Mouse (Mus musculus) forebrain, embryonic 10.5 days (tissue): ENCODE measurements around the gene Supt6. TPM values are rescaled to one million over a fixed set of nuclear protein-coding genes. Genes with fewer than 3 reads are reported as not detected.
A peak's percentile ranks its signal among the peaks of the same experiment; 100 is the strongest.

Experiments
- DNase-seq: peaks from one replicate; pipeline ENCODE4 v3.0.0-alpha.2; 2017; ENCODE audit warnings: low spot score; ENCODE audit errors: extremely low spot score
- H3K27ac ChIP-seq: fragments of 300-500 bp; sonication (generic); 2 replicates; pipeline ENCODE4 v1.5.1; 2016; ENCODE audit warnings: mild to moderate bottlenecking
- H3K27me3 ChIP-seq: fragments of 300-500 bp; sonication (generic); 2 replicates; pipeline ENCODE4 v1.6.1; 2016; ENCODE audit warnings: mild to moderate bottlenecking; ENCODE audit not compliant: poor library complexity, severe bottlenecking
- H3K36me3 ChIP-seq: fragments of 300-500 bp; sonication (generic); replicated peaks from 2 replicates; pipeline ENCODE4 v1.6.1; 2016; ENCODE audit warnings: mild to moderate bottlenecking, moderate library complexity
- H3K4me1 ChIP-seq: fragments of 300-500 bp; sonication (generic); 2 replicates; pipeline ENCODE4 v1.6.1; 2016
- H3K4me3 ChIP-seq: fragments of 300-500 bp; sonication (generic); 2 replicates; pipeline ENCODE4 v1.5.1; 2016; ENCODE audit warnings: mild to moderate bottlenecking, moderate library complexity
- H3K9me3 ChIP-seq: fragments of 300-500 bp; sonication (generic); 2 replicates; pipeline ENCODE4 v1.6.1; 2016; ENCODE audit warnings: mild to moderate bottlenecking, moderate library complexity
- WGBS: fragments of 180-500 bp; shearing (Covaris S2); methylation state at CpG from one replicate; pipeline ENCODE4 v1.1.7; 2016; 5-methylcytosine and 5-hydroxymethylcytosine counted together
- polyA plus RNA-seq: library from polyadenylated mRNA; unstranded; fragments of >200 nt; fragmentation: Nextera tagmentation; extraction: Ambion mirVana; gene quantifications from 2 replicates; pipeline ENCODE4 v1.2.1, GENCODE M21; 2016

Gene Supt6
- polyA plus RNA-seq, 1 experiment from 2014 or later = 39.2 TPM

DNA sequence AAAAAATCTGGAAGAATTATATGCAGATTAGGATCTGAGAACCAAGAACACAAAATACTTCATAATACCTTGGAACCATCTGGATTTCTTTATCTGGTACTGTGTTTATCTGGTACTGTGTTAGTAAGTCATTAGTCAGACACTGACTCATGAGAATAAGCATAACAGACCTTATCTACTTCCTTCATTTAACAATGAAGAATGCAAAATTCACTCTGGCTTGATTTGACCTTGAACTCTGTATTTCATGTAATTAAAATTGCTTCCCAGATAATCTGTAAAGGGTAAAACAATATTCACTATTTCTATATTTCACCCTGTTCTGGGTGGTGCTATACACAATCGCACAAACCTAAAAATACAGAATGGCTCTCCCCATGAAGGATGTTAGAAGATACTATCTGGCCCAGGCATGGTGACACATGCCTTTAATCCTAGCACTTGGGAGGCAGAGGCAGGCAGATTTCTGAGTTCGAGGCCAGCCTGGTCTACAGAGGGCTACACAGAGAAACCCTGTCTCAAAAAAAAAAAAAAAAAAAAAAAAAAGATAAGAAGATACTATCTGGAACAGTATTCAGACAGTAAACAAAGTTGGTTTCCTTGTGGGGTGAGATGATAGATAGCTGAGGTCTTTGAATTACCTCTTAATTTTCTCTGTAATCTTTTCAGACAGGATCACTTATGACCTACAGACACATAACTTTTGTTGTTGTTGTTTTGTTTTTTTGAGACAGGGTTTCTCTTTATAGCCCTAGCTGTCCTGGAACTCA is 14.9 kb upstream of the Supt6 start:
- Histone ChIP-seq H3K4me3 (peak overlapping the region; percentile 96), H3K4me1 (peaks cover 14% of the 10 kb centered on the region), H3K9me3 (no peaks in the 10 kb centered on the region), H3K36me3 (peaks cover 33% of the 10 kb centered on the region), H3K27ac (no peak overlapping the region), H3K27me3 (peaks cover 19% of the 10 kb centered on the region)
- DNase-seq = no peak
- 91% methylated on average over 2 of the region's 2 CpGs for WGBS

DNA sequence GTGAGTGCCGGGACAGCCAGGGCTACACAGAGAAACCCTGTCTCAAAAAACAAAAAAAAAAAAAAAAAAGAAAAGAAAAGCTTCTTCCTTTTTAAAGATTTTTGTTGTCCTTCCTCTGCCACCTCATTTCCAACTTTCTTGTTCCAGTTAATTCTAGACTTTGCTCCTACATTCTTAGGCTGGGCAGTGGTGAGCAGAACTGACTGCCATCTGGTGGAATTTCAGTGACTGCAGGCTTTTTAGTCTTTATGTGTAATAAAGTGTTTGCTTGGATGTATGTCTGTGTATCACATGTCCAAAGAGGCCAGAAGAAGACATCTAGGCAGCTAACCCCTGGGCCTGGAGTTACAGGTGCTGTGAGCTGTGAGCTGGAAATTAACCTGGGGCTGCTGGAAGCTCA is 10.8 kb upstream of the Supt6 start:
- Histone ChIP-seq H3K4me3 (no peak overlapping the region), H3K4me1 (no peaks in the 10 kb centered on the region), H3K36me3 (peaks cover 39% of the 10 kb centered on the region), H3K27ac (no peak overlapping the region), H3K9me3 (no peaks in the 10 kb centered on the region), H3K27me3 (peaks cover 19% of the 10 kb centered on the region)
- DNase-seq = no peak
- 95% methylated on average over 1 of the region's 1 CpGs for WGBS

DNA sequence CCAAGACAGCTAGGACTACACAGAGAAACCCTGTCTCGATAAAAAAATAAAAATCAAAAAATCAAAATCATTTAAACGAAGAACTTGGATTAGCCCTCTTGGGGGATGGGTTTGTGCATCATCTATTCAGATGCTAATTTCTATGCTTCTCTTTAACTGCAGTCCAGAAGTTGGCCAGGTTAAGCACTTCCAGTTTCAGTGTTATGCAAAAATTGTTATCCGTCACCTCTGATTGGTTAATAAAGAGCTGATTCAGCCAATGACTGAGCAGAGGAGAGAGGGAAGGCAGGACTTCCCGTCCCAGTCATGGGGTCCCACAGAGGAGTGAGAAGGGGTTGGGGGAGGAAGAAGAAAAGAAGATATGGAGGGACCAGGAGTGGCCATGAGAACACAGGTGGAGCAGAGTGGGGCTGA is 1.9 kb upstream of the Supt6 start:
- Histone ChIP-seq H3K4me1 (peaks cover 36% of the 10 kb centered on the region), H3K27me3 (no peaks in the 10 kb centered on the region), H3K4me3 (peak overlapping the region; percentile 23; the same call in 1 of the 2 replicates), H3K9me3 (no peaks in the 10 kb centered on the region), H3K27ac (no peak overlapping the region), H3K36me3 (peaks cover 42% of the 10 kb centered on the region)
- 69% methylated on average over 4 of the region's 4 CpGs for WGBS
- no peak for DNase-seq

DNA sequence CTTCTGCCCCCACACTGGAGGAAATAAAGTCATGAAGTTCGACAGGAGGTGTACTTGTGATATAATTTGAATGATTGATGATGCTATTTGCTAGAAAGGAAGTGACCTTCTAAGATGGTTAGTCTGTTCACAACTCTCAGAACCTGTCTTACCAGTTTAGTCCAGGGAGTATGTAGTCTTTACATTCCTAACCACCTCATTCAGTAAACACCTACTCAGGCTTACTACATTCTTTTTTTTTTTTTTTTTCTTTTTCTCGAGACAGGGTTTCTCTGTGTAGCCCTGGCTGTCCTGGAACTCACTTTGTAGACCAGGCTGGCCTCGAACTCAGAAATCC is 1.2 kb upstream of the Supt6 start:
- no peaks in the 10 kb centered on the region for H3K27me3 ChIP-seq
- peak overlapping the region; percentile 91; the same call in 1 of the 2 replicates for H3K4me3 ChIP-seq
- 77% methylated on average over 3 of the region's 3 CpGs for WGBS
- DNase-seq = no peak
- H3K9me3 ChIP-seq = no peaks in the 10 kb centered on the region
- peaks cover 36% of the 10 kb centered on the region for H3K36me3 ChIP-seq
- peaks cover 36% of the 10 kb centered on the region for H3K4me1 ChIP-seq
- no peak overlapping the region for H3K27ac ChIP-seq

DNA sequence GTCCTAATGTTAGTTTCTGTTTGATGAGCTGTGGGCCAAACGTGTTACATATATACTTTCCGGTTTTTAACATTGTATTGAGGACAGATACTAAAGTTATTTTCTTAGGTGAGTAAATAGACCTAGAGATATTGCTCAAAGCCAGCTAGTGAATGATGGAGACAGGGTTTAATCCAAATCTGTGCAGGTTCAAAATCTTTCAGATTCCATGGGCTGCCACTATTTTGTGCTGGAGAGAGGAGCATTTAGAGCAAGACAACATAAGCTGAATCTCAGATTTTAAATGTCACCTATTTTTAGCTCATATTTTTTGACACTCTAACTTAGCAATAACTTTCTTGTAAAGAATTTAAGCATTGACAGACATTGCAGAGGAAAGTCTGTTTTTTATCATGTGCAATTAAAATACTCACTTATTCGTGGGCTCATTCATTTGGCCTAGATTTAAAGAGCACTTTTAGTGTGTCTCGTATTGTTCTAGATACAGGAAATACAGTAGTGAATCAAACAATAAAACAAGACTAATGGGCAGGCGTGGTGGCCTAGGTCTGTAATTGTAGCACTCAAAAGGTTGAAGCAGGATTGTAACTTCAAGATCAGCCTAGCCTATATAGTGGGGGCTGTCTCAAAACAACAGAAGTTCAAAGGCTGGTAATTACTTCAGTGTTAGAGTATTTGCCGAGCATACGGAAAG is 678 bp upstream of the Supt6 start:
- Histone ChIP-seq H3K4me1 (peaks cover 36% of the 10 kb centered on the region), H3K36me3 (peaks cover 34% of the 10 kb centered on the region), H3K4me3 (peak overlapping the region; percentile 91), H3K9me3 (no peaks in the 10 kb centered on the region), H3K27me3 (no peaks in the 10 kb centered on the region), H3K27ac (peak overlapping the region; percentile 91)
- no peak for DNase-seq
- 55% methylated on average over 7 of the region's 7 CpGs for WGBS

DNA sequence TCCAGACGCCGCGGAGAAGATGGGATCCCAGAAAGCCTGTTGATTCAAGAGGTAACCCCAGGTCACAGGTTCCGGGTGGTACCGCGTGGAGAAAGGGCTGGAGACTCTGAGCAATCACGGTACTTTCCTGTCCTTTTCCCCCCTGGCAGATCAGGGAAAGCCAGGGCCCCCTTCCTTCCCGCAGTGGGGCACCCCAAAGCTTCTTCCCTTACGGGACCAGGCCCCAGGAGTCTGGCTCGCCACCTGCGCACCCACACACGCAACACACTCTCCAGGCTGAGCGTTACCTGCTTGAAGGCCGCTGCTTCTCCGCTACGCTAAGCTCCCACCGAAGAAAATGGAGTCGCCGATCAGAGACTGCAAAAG is 543 bp downstream of the Supt6 start:
- WGBS = under 1% methylated on average over 19 of the region's 19 CpGs
- Histone ChIP-seq H3K27ac (peak overlapping the region; percentile 91), H3K27me3 (no peaks in the 10 kb centered on the region), H3K9me3 (no peaks in the 10 kb centered on the region), H3K36me3 (peaks cover 31% of the 10 kb centered on the region), H3K4me1 (peaks cover 36% of the 10 kb centered on the region), H3K4me3 (peak overlapping the region; percentile 91)
- no peak for DNase-seq

DNA sequence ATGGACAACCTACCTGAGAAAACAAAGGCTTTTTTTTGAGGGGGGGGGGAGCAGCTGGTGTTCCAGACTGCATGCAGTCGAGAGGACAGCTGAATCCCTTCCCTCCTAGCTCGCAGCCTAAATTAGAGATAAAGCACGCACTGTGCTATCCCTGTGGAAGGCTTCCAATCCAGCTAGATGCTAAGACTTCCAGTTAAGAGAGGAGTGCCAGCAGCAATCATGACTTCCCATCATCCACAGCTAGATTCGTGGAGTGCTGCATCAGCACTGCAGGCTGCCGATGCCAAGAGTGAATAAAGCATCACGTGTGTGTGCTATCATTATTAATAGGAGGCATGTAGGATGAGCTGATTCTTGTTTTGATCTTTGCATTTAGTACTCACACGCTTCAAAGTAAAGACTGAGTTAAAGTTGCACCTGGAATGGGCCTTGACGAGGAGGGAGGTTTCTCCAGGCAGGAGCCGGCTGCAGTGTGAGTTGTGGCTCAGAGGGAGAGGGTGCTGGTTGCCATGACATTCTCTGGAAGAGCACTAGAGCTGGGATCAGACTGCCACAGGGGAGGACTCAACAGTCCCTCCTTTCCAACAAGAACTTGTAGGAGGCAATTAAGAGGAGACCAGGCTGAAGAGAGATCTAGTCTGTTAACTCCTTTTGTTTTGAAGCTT is 5.5 kb downstream of the Supt6 start:
- Histone ChIP-seq H3K36me3 (peaks cover 61% of the 10 kb centered on the region), H3K9me3 (no peaks in the 10 kb centered on the region), H3K4me1 (peaks cover 15% of the 10 kb centered on the region), H3K27ac (no peak overlapping the region), H3K4me3 (no peak overlapping the region), H3K27me3 (no peaks in the 10 kb centered on the region)
- WGBS = 92% methylated on average over 9 of the region's 9 CpGs
- no peak for DNase-seq

DNA sequence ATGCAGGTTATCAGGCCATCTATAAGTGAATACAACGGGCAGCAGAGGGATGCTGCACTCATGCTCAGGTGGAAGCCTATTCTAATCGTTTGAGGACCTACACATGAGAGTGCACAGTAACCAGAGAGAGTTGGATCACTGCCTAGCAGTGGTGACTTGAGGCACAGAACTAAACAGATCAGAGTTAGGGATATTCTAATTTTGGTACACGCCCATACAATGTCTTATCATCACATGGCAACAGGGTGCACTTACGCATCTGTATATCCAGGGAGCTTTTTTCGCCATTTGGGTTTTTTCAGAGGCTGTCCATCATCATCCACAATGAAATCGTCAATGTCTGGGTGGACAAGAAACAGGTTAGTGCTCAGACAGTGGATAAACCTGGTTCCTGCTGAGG is 14.3 kb downstream of the Supt6 start:
- H3K27ac ChIP-seq = no peak overlapping the region
- DNase-seq = no peak
- no peaks in the 10 kb centered on the region for H3K27me3 ChIP-seq
- H3K4me1 ChIP-seq = no peaks in the 10 kb centered on the region
- peaks cover 97% of the 10 kb centered on the region for H3K36me3 ChIP-seq
- no peak overlapping the region for H3K4me3 ChIP-seq
- 93% methylated on average over 6 of the region's 6 CpGs for WGBS
- H3K9me3 ChIP-seq = no peaks in the 10 kb centered on the region

DNA sequence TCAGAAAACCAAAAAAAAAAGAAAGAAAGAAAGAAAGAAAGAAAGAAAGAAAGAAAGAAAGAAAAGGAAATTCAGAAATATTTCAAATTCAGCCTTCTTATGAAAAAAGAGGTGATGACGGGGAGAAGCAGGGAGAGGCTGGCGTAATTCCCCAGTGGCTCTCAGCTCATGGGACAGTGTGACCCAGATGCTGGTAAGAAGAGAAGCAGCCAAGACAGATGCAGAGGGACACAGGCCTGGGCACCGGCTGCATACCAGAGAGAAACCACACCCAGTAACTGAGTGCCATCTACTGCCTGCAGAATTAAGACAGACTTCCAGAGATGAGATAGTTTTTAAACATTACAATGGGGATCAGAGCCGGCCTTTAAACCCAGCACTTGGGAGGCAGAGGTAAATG is 22.2 kb downstream of the Supt6 start:
- no peaks in the 10 kb centered on the region for H3K27me3 ChIP-seq
- DNase-seq = no peak
- no peak overlapping the region for H3K27ac ChIP-seq
- no peaks in the 10 kb centered on the region for H3K4me1 ChIP-seq
- H3K36me3 ChIP-seq = peaks cover 100% of the 10 kb centered on the region
- 92% methylated on average over 4 of the region's 4 CpGs for WGBS
- no peaks in the 10 kb centered on the region for H3K9me3 ChIP-seq
- H3K4me3 ChIP-seq = no peak overlapping the region

DNA sequence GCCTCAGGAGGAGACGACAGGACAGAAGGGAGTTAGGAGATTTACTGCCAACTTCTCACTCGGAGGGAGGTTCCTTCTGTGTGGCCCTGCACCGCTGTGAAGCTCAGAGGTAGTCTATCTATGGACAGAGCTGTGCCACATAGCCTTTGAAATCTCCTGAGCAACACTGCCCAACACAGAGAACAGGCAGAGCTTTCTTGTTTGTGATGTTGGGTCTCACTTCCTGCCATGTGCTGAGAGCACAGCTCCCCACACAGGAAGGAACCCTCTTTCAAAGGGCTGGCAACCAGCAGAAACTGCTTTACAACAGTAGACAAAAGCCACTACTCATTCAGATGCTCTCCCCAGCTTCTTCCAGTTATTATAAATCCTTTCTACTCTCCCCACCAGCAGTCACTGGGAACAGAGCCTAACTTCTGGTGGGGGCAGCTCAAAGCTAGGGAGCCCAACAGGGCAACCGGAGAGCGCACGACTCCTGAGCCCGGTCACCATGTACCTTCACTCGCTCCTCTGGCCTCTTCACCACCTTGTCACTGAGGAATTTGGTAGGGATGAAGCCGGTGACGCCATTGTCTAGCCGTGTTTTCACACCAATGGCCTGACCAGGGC is 30.0 kb downstream of the Supt6 start:
- DNase-seq = no peak
- no peaks in the 10 kb centered on the region for H3K4me1 ChIP-seq
- no peak overlapping the region for H3K27ac ChIP-seq
- H3K9me3 ChIP-seq = no peaks in the 10 kb centered on the region
- H3K36me3 ChIP-seq = peaks cover 99% of the 10 kb centered on the region
- WGBS = 95% methylated on average over 11 of the region's 11 CpGs
- no peak overlapping the region for H3K4me3 ChIP-seq
- H3K27me3 ChIP-seq = no peaks in the 10 kb centered on the region

DNA sequence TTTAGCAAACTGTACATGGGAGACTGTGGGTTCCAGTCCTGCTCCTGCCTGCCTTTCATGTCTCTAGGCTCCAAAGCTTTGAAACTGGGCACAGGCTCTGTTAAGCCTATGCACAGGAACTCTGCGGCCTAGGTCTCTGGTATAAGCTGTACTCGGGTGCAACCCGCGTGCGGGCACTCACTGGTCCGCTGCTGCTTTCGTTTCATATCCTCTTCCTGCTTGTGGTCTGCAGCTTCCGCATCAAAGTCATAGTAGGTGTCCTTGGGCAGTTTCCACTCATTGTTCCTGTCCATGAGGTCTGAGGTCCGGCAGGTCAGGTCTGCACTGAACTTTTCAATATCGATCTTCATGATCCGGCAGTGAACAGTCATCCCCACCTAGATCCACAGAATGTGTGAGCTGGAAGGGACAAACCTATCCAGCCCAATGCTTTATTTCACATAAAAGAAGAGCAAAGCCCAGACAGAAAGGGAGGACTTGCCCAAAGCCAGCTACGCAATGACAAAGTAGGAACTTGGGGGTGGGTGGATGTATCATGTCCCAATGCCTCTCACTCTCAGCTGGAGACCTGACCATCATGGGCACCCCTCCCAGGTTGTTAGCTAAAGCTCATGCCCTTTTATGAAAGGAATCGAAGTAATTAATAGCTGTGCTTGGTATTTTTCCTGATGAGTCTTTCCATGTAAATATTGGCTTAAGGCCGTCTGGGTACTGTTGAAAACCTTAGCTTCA is 32.5 kb downstream of the Supt6 start:
- no peak overlapping the region for H3K27ac ChIP-seq
- DNase-seq = no peak
- no peaks in the 10 kb centered on the region for H3K27me3 ChIP-seq
- H3K36me3 ChIP-seq = peaks cover 99% of the 10 kb centered on the region
- H3K4me1 ChIP-seq = no peaks in the 10 kb centered on the region
- no peaks in the 10 kb centered on the region for H3K9me3 ChIP-seq
- 95% methylated on average over 14 of the region's 14 CpGs for WGBS
- no peak overlapping the region for H3K4me3 ChIP-seq

DNA sequence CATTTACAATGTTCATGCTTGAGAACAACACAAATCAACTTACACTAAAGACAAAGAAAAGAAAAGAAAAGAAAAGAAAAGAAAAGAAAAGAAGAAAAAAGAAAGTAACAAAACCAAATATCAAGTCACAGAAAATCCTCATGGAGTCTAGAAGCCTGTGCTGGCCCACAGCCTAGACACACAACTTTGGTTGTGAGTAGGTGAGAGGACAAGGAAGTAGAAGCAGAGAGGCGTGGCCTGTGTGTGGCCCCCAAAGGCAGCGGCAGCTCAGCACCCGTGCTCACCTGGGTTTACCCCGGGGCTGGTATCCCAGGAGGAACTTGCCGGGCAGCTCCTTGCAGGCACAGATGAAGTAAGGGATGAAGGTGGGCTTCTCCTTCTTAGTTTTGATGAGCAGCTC is 34.3 kb downstream of the Supt6 start:
- no peak overlapping the region for H3K4me3 ChIP-seq
- H3K36me3 ChIP-seq = peaks cover 100% of the 10 kb centered on the region
- 92% methylated on average over 5 of the region's 5 CpGs for WGBS
- H3K4me1 ChIP-seq = no peaks in the 10 kb centered on the region
- no peak overlapping the region for H3K27ac ChIP-seq
- DNase-seq = no peak
- H3K9me3 ChIP-seq = no peaks in the 10 kb centered on the region
- H3K27me3 ChIP-seq = no peaks in the 10 kb centered on the region
